Mouse (Mus musculus) intestine, postnatal 0 days (tissue): ENCODE data around the gene Lrmp. TPM values are rescaled to one million over a fixed set of nuclear protein-coding genes. Genes with fewer than 3 reads are reported as not detected.
"Not testable (repeated sequence)": the region's sequence is repeated elsewhere in the genome, so short reads cannot be mapped to it uniquely, and the experiment has no call there.

Experiments used
- ATAC-seq: fragments of 200-750 bp; cut with Nextera tagmentation; 2 replicates; pipeline ENCODE4 v1.8.0; 2017; ENCODE audit warnings: mild to moderate bottlenecking, moderate TSS enrichment, moderate library complexity
- H3K27ac ChIP-seq: fragments of 300-500 bp; sonication (generic); 2 replicates; pipeline ENCODE4 v1.5.1; 2014; ENCODE audit warnings: mild to moderate bottlenecking, low read depth, low read length, moderate library complexity
- H3K27me3 ChIP-seq: fragments of 300-500 bp; sonication (generic); replicated peaks from 2 replicates; pipeline ENCODE4 v1.6.1; 2014; ENCODE audit warnings: low read length, mixed read lengths; ENCODE audit not compliant: control insufficient read depth, insufficient read depth
- H3K36me3 ChIP-seq: fragments of 300-500 bp; sonication (generic); 2 replicates; pipeline ENCODE4 v1.6.1; 2014; ENCODE audit warnings: mild to moderate bottlenecking, moderate library complexity; ENCODE audit not compliant: control insufficient read depth, insufficient read depth
- H3K4me1 ChIP-seq: fragments of 300-500 bp; sonication (generic); replicated peaks from 2 replicates; pipeline ENCODE4 v1.6.1; 2014; ENCODE audit warnings: antibody characterized with exemption, low read length, mixed read lengths; ENCODE audit not compliant: control insufficient read depth, insufficient read depth
- H3K4me2 ChIP-seq: fragments of 300-500 bp; sonication (generic); replicated peaks from 2 replicates; pipeline ENCODE4 v1.6.1; 2014; ENCODE audit warnings: low read depth, mild to moderate bottlenecking, moderate library complexity
- H3K4me3 ChIP-seq: fragments of 300-500 bp; sonication (generic); 2 replicates; pipeline ENCODE4 v1.5.1; 2014; ENCODE audit warnings: low read depth, low read length
- H3K9ac ChIP-seq: fragments of 300-500 bp; sonication (generic); 2 replicates; pipeline ENCODE4 v1.6.1; 2014; ENCODE audit warnings: mild to moderate bottlenecking, low read depth, low read length
- H3K9me3 ChIP-seq: fragments of 300-500 bp; sonication (generic); 2 replicates; pipeline ENCODE4 v1.6.1; 2016; ENCODE audit warnings: mixed run types; ENCODE audit not compliant: control insufficient read depth
- CTCF ChIP-seq: sonication (generic); IDR thresholded peaks from 2 replicates; pipeline ENCODE4 v1.5.1; 2016; ENCODE audit warnings: low read depth, mild to moderate bottlenecking, control low read depth, antibody characterized with exemption, moderate library complexity
- WGBS: fragments of 180-500 bp; shearing (Covaris S2); extraction: QIAGEN DNeasy Blood & Tissue Kit; methylation state at CpG from one replicate; pipeline ENCODE4 v1.1.7; 2014; 5-methylcytosine and 5-hydroxymethylcytosine counted together
- polyA plus RNA-seq: library from polyadenylated mRNA; unstranded; fragments of >200 nt; fragmentation: Nextera tagmentation; extraction: Ambion mirVana; gene quantifications from 2 replicates; pipeline ENCODE4 v1.2.1, GENCODE M21; 2015

Gene Lrmp
- polyA plus RNA-seq, 1 experiment from 2014 or later, result 1.1 TPM

GRCm38 (mm10) chr6:145131991-145132390 is 16.5 kb downstream of the Lrmp start:
- no peak for ATAC-seq
- WGBS, result 78% methylated on average over 5 of the region's 5 CpGs
- Histone ChIP-seq H3K9me3 (no peaks in the 10 kb centered on the region), H3K4me2 (no peak overlapping the region), H3K27ac (no peak overlapping the region), H3K4me3 (no peak overlapping the region), H3K36me3 (no peaks in the 10 kb centered on the region), H3K27me3 (no peaks in the 10 kb centered on the region), H3K4me1 (no peaks in the 10 kb centered on the region), H3K9ac (no peak overlapping the region)
- no peak for TF ChIP-seq CTCF

DNA sequence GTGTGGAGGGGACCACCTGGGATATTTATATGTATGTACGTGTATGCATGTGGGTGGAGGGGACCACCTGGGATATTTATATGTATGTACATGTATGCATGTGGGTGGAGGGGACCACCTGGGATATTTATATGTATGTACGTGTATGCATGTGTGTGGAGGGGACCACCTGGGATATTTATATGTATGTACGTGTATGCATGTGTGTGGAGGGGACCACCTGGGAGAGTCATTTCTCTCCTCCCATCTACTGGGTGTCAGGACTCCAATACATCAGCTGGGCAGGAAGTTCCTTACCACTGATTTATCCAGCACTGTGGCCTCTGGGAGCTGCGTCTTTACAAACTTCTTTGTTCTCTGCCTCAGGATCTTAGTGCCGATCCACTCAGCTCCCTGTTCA is 17.5 kb downstream of the Lrmp start:
- H3K27me3 ChIP-seq, H3K36me3 ChIP-seq, H3K9me3 ChIP-seq, ATAC-seq, H3K27ac ChIP-seq, H3K9ac ChIP-seq, H3K4me2 ChIP-seq, H3K4me3 ChIP-seq, H3K4me1 ChIP-seq: not testable (repeated sequence)
- WGBS, result 85% methylated on average over 5 of the region's 5 CpGs

DNA sequence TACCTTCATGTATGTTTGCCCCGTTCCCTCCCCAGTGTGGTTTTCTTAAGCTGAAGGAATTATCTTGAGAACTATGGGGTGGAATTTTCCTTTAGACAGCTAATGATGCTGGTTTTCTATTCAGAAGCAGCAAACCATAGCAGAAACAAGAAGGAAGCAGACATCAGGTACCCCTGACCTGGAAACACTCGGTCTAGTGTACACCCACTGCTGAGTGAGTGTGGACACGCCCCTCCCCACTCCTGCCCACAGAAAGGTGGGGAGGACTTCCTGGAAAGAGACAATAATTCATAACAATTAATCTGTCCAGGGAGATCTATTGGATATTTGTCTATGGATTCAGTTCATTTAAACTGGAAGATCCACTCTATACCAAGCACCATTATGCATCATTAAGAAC is 19.8 kb downstream of the Lrmp start:
- WGBS, result 60% methylated on average over 3 of the region's 3 CpGs
- Histone ChIP-seq H3K4me3 (no peak overlapping the region), H3K4me2 (no peak overlapping the region), H3K36me3 (no peaks in the 10 kb centered on the region), H3K27me3 (no peaks in the 10 kb centered on the region), H3K27ac (no peak overlapping the region), H3K9ac (no peak overlapping the region), H3K9me3 (no peaks in the 10 kb centered on the region), H3K4me1 (no peaks in the 10 kb centered on the region)
- ATAC-seq, result no peak
- TF ChIP-seq CTCF, result no peak

GRCm38 (mm10) chr6:145135804-145136203 is 20.4 kb downstream of the Lrmp start:
- TF ChIP-seq CTCF, result no peak
- Histone ChIP-seq H3K9me3 (no peaks in the 10 kb centered on the region), H3K4me1 (no peaks in the 10 kb centered on the region), H3K4me3 (no peak overlapping the region), H3K27me3 (no peaks in the 10 kb centered on the region), H3K27ac (no peak overlapping the region), H3K9ac (no peak overlapping the region), H3K36me3 (no peaks in the 10 kb centered on the region), H3K4me2 (no peak overlapping the region)
- 56% methylated on average over 9 of the region's 9 CpGs for WGBS
- no peak for ATAC-seq

DNA sequence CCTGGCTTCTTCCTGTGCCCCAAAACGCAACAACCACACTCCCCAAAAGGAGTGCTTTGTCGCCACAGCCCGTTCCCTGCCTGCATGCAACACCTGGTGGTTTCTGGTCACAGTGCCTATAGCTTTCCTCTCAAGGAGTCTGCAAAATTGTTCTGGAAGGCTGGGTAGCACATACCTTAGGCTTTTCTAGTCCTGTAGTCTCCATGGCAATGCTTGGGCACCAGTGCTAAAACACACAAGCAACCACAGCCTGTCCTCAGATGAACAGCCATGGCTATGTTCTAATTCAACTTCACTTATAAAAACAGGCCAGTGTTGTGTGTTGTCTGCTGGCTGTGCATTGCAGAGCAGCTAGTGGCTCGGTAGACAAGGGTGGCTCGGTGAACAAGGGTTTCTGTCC is 21.4 kb downstream of the Lrmp start:
- Histone ChIP-seq H3K4me3 (no peak overlapping the region), H3K36me3 (no peaks in the 10 kb centered on the region), H3K4me1 (no peaks in the 10 kb centered on the region), H3K27ac (no peak overlapping the region), H3K9ac (no peak overlapping the region), H3K27me3 (no peaks in the 10 kb centered on the region), H3K9me3 (no peaks in the 10 kb centered on the region), H3K4me2 (no peak overlapping the region)
- no peak for TF ChIP-seq CTCF
- no peak for ATAC-seq
- 92% methylated on average over 5 of the region's 5 CpGs for WGBS

GRCm38 (mm10) chr6:145139236-145139635 is 23.8 kb downstream of the Lrmp start:
- TF ChIP-seq CTCF, result no peak
- no peak overlapping the region for H3K4me3 ChIP-seq
- no peaks in the 10 kb centered on the region for H3K4me1 ChIP-seq
- no peak overlapping the region for H3K27ac ChIP-seq
- no peak overlapping the region for H3K9ac ChIP-seq
- ATAC-seq, result no peak
- 77% methylated on average over 13 of the region's 13 CpGs for WGBS
- H3K36me3 ChIP-seq, result no peaks in the 10 kb centered on the region
- H3K4me2 ChIP-seq, result no peak overlapping the region
- H3K27me3 ChIP-seq, result no peaks in the 10 kb centered on the region
- no peaks in the 10 kb centered on the region for H3K9me3 ChIP-seq

- no peak overlapping the region for H3K4me3 ChIP-seq
- 71% methylated on average over 11 of the region's 11 CpGs for WGBS
- H3K9ac ChIP-seq, result no peak overlapping the region
- H3K36me3 ChIP-seq, result no peaks in the 10 kb centered on the region
- no peak for TF ChIP-seq CTCF
- H3K27me3 ChIP-seq, result no peaks in the 10 kb centered on the region
- no peaks in the 10 kb centered on the region for H3K4me1 ChIP-seq
- no peak overlapping the region for H3K27ac ChIP-seq
- no peak for ATAC-seq
- H3K9me3 ChIP-seq, result no peaks in the 10 kb centered on the region
- no peak overlapping the region for H3K4me2 ChIP-seq
These were observed 24.5 kb downstream of the Lrmp start for GRCm38 (mm10) chr6:145139776-145140475.
